Mouse (Mus musculus) frontal cortex, postnatal 10 days (tissue): ENCODE measurements around the gene Gm20388.

Experiments
- DNase-seq, 2 experiments: peaks; one replicate each; pipeline ENCODE4 v3.0.0; 2022; ENCODE audit warnings: low spot score in 2 of 2, mixed read lengths in 1 of 2

Gm20388 gene

GRCm38 (mm10) chr8:120738771-120739170 lies 828.1 kb downstream of the Gm20388 start:
- DNase-seq: no peak

GRCm38 (mm10) chr8:120739526-120739925 lies 828.9 kb downstream of the Gm20388 start:
- no peak for DNase-seq

- DNase-seq: no peak
These were observed 829.9 kb downstream of the Gm20388 start for GRCm38 (mm10) chr8:120740579-120740978.

- DNase-seq: no peak
These were observed 830.4 kb downstream of the Gm20388 start for GRCm38 (mm10) chr8:120741001-120741400.

- DNase-seq: no peak
These were observed 831.3 kb downstream of the Gm20388 start for GRCm38 (mm10) chr8:120741815-120742530.

- no peak for DNase-seq
These were observed 832.7 kb downstream of the Gm20388 start for GRCm38 (mm10) chr8:120743149-120743897.

- DNase-seq: no peak
These were observed 833.3 kb downstream of the Gm20388 start for GRCm38 (mm10) chr8:120743898-120744290.

- no peak for DNase-seq
These were observed 833.8 kb downstream of the Gm20388 start for GRCm38 (mm10) chr8:120744448-120744847.

- no peak for DNase-seq
These were observed 834.6 kb downstream of the Gm20388 start for GRCm38 (mm10) chr8:120745226-120745625.

- DNase-seq: no peak
These were observed 835.5 kb downstream of the Gm20388 start for GRCm38 (mm10) chr8:120746007-120746701.

- no peak for DNase-seq
These were observed 836.6 kb downstream of the Gm20388 start for GRCm38 (mm10) chr8:120747286-120747685.

- DNase-seq: no peak
These were observed 840.0 kb downstream of the Gm20388 start for GRCm38 (mm10) chr8:120750616-120751015.

- no peak for DNase-seq
These were observed 840.8 kb downstream of the Gm20388 start for GRCm38 (mm10) chr8:120751226-120752081.

- DNase-seq: no peak
These were observed 841.4 kb downstream of the Gm20388 start for GRCm38 (mm10) chr8:120752082-120752452.

- no peak for DNase-seq
These were observed 842.8 kb downstream of the Gm20388 start for GRCm38 (mm10) chr8:120753476-120753875.

- DNase-seq: no peak
These were observed 845.0 kb downstream of the Gm20388 start for GRCm38 (mm10) chr8:120755306-120756297.

GRCm38 (mm10) chr8:120758005-120758404 lies 847.4 kb downstream of the Gm20388 start:
- DNase-seq: no peak

GRCm38 (mm10) chr8:120759847-120760246 lies 849.2 kb downstream of the Gm20388 start:
- no peak for DNase-seq

- DNase-seq: no peak
These were observed 849.9 kb downstream of the Gm20388 start for GRCm38 (mm10) chr8:120760341-120761215.
